Mouse (Mus musculus): ENCODE results near the gene Denr.

The Denr gene

GRCm38 (mm10) chr5:123969216-123969615 is 62.2 kb downstream of the Denr start:
- no peak for DNase-seq (ENCODE audit: low read depth, low spot score)

GRCm38 (mm10) chr5:123970576-123970975 is 63.6 kb downstream of the Denr start:
- DNase-seq (ENCODE audit: low read depth, low spot score) = no peak

GRCm38 (mm10) chr5:123972453-123972852 is 65.5 kb downstream of the Denr start:
- DNase-seq (ENCODE audit: low read depth, low spot score) = no peak

DNA sequence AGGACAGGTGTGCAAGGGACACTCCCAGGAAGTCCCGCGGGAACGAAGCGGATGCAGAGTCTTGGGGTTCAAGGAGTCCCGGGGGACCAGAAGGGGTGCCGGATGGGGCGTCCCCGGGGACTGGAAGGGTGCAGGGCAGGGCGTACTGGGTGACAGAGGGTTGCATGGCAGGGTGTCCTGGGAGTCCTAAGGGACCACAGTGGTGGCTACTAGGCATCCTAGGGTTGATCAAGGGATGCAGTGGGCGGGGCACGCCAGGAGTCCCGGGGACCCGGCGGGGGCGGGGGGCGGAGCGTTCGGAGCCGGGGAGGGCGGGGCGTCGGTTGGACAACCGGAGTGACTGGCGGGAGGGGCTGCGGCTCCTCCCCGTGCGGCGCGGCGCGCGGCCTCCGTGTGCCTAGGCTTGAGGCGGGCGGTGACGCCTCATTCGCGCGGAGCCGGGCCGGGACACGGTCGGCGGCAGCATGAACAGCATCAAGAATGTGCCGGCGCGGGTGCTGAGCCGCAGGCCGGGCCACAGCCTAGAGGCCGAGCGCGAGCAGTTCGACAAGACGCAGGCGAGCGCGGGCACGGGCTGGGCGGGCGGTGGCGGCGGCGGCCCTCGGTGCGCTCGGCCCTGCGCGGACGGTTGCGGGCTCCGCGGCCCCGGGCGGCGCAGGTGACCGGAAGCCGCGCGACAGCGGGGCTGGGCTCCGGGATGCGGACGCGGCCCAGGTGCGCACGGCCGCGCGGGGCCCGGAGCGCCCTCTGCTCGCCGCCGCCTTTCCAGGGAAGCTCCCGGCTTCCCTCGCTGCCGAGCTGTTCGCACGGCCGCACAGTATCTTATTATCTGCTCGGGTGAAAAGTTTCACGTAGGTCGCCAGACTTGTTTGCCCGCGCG is 66.6 kb downstream of the Denr start, which contains the start of gene Hip1r:
Gene Hip1r (plus strand): TSS at position 330 of the 880 bp plus-strand sequence.
- DNase-seq (ENCODE audit: low read depth, low spot score) = peak; percentile 80

GRCm38 (mm10) chr5:123974179-123974485 is 67.2 kb downstream of the Denr start:
- peak; percentile 49 for DNase-seq (ENCODE audit: low read depth, low spot score)

GRCm38 (mm10) chr5:123974616-123975111 is 67.7 kb downstream of the Denr start:
- DNase-seq (ENCODE audit: low read depth, low spot score) = peak; percentile 84

DNA sequence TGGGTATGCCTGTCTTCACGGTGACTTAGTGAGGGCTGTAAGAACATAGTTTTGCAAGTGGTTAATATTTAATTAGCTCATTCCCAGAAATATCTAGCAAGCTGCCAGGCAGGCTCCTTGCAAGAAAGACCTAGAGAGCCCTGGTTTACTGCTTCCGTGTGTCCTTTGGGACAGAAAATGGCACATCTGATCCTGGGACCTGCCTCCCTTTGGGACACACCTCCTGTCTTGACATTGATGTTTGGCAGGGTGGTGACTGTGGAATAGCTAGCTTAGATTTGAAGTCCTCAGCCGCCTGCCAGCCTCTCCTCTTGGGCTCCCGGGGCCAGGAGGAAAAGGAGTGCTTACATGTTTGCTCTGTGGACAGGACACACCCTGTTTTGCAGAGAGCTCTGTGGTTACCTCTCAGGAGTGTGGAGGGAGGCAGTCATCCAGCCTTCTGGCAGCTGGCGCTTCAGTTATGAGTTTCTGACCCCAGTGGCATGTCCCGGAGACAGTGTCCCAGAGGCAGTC is 68.7 kb downstream of the Denr start:
- peak; percentile 40 for DNase-seq (ENCODE audit: low read depth, low spot score)

GRCm38 (mm10) chr5:123977231-123977630 is 70.3 kb downstream of the Denr start:
- DNase-seq (ENCODE audit: low read depth, low spot score) = no peak

DNA sequence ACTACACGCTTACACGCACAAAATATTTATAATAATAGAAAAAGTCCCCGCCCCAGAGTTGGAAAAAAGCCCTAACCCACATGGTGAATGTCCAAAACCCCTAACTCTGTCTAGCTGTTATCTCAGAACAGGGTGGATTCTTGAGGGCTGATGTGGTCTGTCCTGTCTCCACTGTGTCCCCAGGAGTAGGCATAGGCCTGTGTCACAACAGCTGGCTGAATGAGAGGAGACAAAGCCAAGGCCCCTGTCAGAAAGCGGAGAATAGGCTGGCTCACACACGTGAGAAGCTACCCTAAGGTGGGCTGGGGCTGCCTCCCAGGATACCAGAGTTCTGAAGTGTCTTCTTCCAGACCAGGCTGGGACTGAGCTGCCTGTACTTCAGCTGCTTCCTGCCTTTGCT is 71.2 kb downstream of the Denr start:
- DNase-seq (ENCODE audit: low read depth, low spot score) = no peak

Measured in CD4-positive helper T cell, adult 2 months (primary cell).